Mouse (Mus musculus) ES-Bruce4 (cell line): ENCODE data around the gene Vps8. TPM values are rescaled to one million over a fixed set of nuclear protein-coding genes. Genes with fewer than 3 reads are reported as not detected.
"Not testable (repeated sequence)": the region's sequence is repeated elsewhere in the genome, so short reads cannot be mapped to it uniquely, and the experiment has no call there.

Experiments
- H3K27ac ChIP-seq: 2 replicates; pipeline ENCODE4 v1.5.1; 2012; ENCODE audit warnings: low read length, inconsistent platforms; ENCODE audit not compliant: insufficient read depth
- H3K27me3 ChIP-seq: 2 replicates; pipeline ENCODE4 v1.6.1; 2012; ENCODE audit warnings: mild to moderate bottlenecking, low read length, inconsistent platforms; ENCODE audit not compliant: control insufficient read depth, poor library complexity, insufficient read depth, severe bottlenecking
- H3K36me3 ChIP-seq: 2 replicates; pipeline ENCODE4 v1.6.1; 2012; ENCODE audit warnings: inconsistent platforms, mild to moderate bottlenecking, low read length, moderate library complexity; ENCODE audit not compliant: control insufficient read depth, poor library complexity, insufficient read depth, severe bottlenecking
- H3K4me1 ChIP-seq: one replicate; pipeline ENCODE4 v1.8.1; 2011; ENCODE audit warnings: low read length; ENCODE audit not compliant: control insufficient read depth, insufficient read depth
- H3K4me3 ChIP-seq: 2 replicates; pipeline ENCODE4 v1.5.1; 2011; ENCODE audit warnings: low read depth, mild to moderate bottlenecking, low read length
- H3K9ac ChIP-seq: 2 replicates; pipeline ENCODE4 v1.6.1; 2012; ENCODE audit warnings: low read depth, mild to moderate bottlenecking, inconsistent platforms; ENCODE audit not compliant: poor library complexity, severe bottlenecking
- H3K9me3 ChIP-seq: replicated peaks from 2 replicates; pipeline ENCODE4 v1.6.1; 2012; ENCODE audit warnings: mild to moderate bottlenecking, low read length, inconsistent platforms; ENCODE audit not compliant: control insufficient read depth, poor library complexity, insufficient read depth, severe bottlenecking
- CTCF ChIP-seq: IDR thresholded peaks from one replicate; pipeline ENCODE4 v1.8.1; 2011; ENCODE audit warnings: low read depth, low read length
- EP300 ChIP-seq: IDR thresholded peaks from 2 replicates; pipeline ENCODE4 v1.6.1; 2011; ENCODE audit warnings: low read depth, low read length; ENCODE audit not compliant: insufficient read depth
- POLR2A ChIP-seq: IDR thresholded peaks from one replicate; pipeline ENCODE4 v1.8.1; 2011; ENCODE audit warnings: low read length; ENCODE audit not compliant: insufficient read depth
- polyA plus RNA-seq: library from polyadenylated mRNA; stranded (reverse); fragments of >200 nt; gene quantifications from 2 replicates; pipeline ENCODE4 v1.2.4, GENCODE M21; 2011; ENCODE audit warnings: low read depth; ENCODE audit not compliant: missing spikeins, insufficient read depth, insufficient read length

The Vps8 gene
- polyA plus RNA-seq, 1 experiment: 25.4 TPM

DNA sequence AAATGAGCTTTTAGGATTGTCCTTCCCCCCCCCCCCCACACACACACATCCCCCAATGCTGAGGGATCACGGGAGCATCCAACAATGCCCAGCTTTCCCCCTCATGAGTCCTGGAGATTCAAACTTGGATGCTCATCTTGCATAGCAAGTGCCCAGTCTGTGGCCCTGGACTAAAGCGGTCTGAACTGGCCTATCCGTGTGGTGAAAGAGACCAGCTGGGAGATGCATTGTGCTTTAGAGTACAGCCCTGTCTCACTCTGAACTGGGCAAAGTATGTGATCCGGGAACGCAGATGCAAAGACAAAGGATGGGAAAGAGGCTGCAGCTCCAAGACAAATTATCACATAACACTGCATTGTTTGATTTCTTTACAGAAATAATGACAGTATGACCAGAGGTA, 231.5 kb downstream of the Vps8 start:
- Histone ChIP-seq H3K4me3 (no peak overlapping the region), H3K9ac (no peak overlapping the region), H3K9me3 (peaks cover 3% of the 10 kb centered on the region; the same call in 1 of the 2 replicates), H3K27me3 (no peaks in the 10 kb centered on the region), H3K4me1 (no peaks in the 10 kb centered on the region), H3K27ac (no peak overlapping the region), H3K36me3 (no peaks in the 10 kb centered on the region)
- no peak for TF ChIP-seq EP300
- TF ChIP-seq CTCF: no peak
- TF ChIP-seq POLR2A: no peak

DNA sequence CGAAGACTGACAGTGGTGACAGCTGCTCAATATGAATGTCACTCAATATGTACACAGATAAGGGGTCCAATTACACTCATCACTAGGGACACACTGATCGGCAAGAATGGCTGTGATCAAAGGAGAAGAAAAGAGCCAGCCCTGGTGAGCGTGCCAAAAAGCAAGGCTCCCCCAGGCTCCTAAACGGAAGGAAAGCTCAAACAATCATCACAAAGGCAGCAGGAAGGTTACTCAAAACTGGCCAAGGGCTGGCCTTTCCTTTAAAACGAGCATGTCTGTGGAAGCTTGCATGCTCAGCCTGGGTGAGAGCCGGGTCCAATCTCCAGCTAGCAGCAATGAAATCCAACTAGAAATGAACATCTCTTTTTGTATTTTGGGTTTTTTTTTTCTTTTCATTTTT, 232.4 kb downstream of the Vps8 start:
- H3K27me3 ChIP-seq: no peaks in the 10 kb centered on the region
- no peaks in the 10 kb centered on the region for H3K36me3 ChIP-seq
- no peak overlapping the region for H3K9ac ChIP-seq
- H3K4me3 ChIP-seq: no peak overlapping the region
- TF ChIP-seq CTCF (no peak), POLR2A (no peak), EP300 (no peak)
- H3K27ac ChIP-seq: no peak overlapping the region
- H3K4me1 ChIP-seq: no peaks in the 10 kb centered on the region
- peaks cover 3% of the 10 kb centered on the region; the same call in 1 of the 2 replicates for H3K9me3 ChIP-seq

DNA sequence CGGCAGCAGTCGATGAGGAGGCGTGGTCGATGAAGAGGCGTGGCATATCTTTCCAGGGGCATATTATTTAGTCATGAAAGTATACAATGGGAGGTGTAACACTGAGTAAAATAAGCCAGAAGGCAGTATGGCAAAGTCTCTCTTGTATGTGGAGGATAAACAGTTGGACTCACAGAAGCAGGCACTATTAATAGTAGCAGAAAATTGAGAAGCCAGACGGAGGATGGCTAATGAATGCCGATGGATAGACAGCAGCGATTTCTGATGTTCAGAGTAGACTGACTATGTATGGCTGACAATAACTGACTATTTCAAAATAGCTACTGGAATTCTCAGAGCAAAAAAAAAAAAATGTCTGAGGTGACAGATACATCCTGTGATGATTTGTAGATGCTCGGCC, 233.0 kb downstream of the Vps8 start:
- no peak overlapping the region for H3K4me3 ChIP-seq
- TF ChIP-seq CTCF: no peak
- no peak overlapping the region for H3K27ac ChIP-seq

DNA sequence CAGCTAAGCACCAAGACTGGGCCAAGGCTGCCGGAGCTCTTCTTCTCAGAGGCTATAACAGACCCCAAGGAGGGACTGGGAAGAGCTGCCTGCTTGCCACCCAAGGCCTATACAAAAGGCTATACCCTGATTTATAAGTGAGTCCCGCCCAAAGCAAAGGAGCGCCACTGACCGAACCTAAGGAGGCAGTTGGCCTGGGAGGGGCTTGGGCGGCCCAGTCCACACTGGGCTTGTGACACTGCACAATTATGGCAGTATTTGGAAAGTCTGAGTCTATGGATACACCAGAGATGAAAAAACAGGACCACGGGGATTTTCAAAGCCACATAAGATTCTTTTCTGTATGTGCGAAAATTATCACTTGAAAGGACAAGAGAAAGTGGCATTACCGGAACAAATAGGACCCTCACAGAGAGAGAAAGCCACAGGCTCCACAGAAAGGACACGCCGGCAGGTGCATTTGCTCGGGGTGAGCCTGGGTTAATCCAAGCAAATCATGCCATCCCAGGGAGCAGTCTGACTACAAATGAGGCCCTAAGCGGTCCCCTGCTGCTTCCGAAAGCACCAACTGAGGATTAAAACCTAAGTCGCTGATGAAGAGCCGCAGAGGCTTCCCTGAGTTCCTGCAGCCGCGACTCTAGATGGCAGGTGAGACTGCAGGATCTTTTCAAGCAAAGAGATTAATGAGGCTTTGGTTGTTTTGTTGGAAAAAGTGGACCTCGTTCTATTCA, 241.9 kb downstream of the Vps8 start:
- Histone ChIP-seq H3K9ac (no peak overlapping the region), H3K9me3 (no peaks in the 10 kb centered on the region), H3K27me3 (no peaks in the 10 kb centered on the region), H3K36me3 (no peaks in the 10 kb centered on the region), H3K4me3 (no peak overlapping the region), H3K4me1 (no peaks in the 10 kb centered on the region), H3K27ac (no peak overlapping the region)
- TF ChIP-seq POLR2A: no peak
- no peak for TF ChIP-seq CTCF
- TF ChIP-seq EP300: no peak

More for the DNA sequence above, 233.0 kb downstream of the Vps8 start:
- Histone ChIP-seq H3K36me3 (no peaks in the 10 kb centered on the region), H3K4me1 (no peaks in the 10 kb centered on the region), H3K9ac (no peak overlapping the region), H3K9me3 (peaks cover 3% of the 10 kb centered on the region; the same call in 1 of the 2 replicates), H3K27me3 (no peaks in the 10 kb centered on the region)

DNA sequence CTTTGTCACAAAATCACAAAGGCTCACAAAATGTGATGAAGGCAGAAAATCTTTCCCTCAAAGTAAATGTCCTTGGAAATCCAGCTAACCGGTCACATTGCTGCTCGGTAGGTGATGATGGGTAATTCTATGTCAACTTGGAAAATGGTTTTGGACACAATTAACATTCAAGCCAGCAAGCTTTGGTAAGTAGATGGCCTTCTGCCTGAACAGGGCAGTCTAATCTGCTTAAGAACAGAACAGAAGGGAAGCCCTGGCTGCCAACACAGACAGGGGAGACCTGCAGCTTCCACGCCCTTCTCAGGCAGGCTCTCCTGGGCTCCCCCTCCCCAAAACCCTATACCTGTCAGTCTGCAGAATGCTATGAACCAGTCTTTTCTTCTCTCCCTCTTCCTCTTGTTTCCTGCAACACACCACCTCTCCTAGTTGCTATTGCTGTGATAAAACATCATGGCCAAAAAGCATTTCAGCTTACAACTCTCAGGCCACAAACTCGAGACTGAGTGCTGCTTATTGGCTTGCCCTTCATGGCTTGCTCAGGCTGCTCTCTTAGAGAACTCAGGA, 242.6 kb downstream of the Vps8 start:
- H3K9ac ChIP-seq: no peak overlapping the region
- H3K4me1 ChIP-seq: no peaks in the 10 kb centered on the region
- TF ChIP-seq CTCF (no peak), EP300 (no peak), POLR2A (no peak)
- no peak overlapping the region for H3K27ac ChIP-seq
- no peaks in the 10 kb centered on the region for H3K27me3 ChIP-seq
- H3K36me3 ChIP-seq: no peaks in the 10 kb centered on the region
- no peak overlapping the region for H3K4me3 ChIP-seq
- no peaks in the 10 kb centered on the region for H3K9me3 ChIP-seq

DNA sequence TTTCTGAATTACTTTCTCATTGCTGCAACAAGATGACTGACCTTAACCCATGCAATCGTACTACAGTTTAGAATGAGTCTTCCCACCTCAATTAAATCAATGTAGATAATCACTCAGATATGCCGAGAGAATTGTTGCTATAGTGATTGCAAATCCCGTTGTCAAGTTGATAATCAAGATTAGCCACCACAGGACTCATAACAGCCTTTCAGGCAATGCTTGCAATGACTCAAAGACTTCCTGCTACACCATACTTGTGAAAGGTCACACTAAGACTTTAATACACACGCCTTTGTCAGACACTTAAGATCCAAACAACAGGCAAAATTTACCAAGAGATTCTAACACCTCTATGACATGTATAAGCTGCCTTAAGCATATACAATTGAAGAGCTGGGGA, 249.0 kb downstream of the Vps8 start:
- Histone ChIP-seq H3K36me3 (no peaks in the 10 kb centered on the region), H3K4me3 (no peak overlapping the region), H3K27ac (no peak overlapping the region), H3K4me1 (no peaks in the 10 kb centered on the region), H3K9ac (no peak overlapping the region), H3K27me3 (no peaks in the 10 kb centered on the region), H3K9me3 (no peaks in the 10 kb centered on the region)
- no peak for TF ChIP-seq POLR2A
- no peak for TF ChIP-seq CTCF
- TF ChIP-seq EP300: no peak

DNA sequence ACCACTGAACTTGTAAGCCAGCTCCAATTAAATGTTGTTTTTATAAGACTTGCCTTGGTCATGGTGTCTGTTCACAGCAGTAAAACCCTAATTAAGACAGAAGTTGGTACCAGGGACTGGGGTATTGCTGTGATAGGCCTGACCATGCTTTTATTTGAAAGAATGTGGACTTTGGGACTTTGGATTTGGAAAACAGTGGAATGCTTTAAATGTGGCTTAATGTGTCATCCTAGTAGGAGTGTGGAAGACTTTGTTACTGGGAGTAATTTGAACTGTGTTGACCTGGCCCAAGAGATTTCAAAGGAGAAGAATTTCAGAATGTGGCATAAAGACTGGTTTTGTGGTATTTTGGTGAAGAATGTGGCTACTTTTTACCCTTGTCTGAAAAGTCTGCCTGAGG, 250.1 kb downstream of the Vps8 start:
- H3K27ac ChIP-seq, H3K9me3 ChIP-seq, H3K4me1 ChIP-seq, H3K36me3 ChIP-seq, H3K27me3 ChIP-seq, H3K9ac ChIP-seq, H3K4me3 ChIP-seq: not testable (repeated sequence)

DNA sequence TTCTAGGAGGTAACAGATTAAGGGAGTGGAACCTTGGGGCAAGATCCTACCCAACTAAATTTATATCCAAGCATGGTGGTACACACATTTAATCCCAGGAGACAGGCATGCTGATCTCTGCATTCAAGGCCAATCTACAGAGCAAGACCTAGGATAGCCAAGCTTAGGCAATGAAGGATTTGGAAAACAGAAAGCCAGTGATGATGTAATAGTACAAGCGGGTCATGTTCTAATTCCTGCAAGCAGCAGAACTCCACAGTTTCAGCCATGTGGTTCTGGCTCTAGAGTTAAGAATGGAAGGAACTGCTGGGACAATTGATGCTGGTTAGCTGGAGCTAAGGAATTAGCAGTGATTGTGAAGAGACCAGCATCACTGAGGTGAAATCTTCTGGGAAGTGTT, 250.7 kb downstream of the Vps8 start:
- not testable (repeated sequence) for H3K4me1 ChIP-seq, H3K36me3 ChIP-seq, H3K9me3 ChIP-seq, H3K27me3 ChIP-seq, H3K4me3 ChIP-seq, H3K9ac ChIP-seq, H3K27ac ChIP-seq
